Mouse (Mus musculus) kidney, adult 2 months (tissue): ENCODE results near the gene Cry2. TPM values are rescaled to one million over a fixed set of nuclear protein-coding genes. Genes with fewer than 3 reads are reported as not detected.
"Not testable (repeated sequence)": the region's sequence is repeated elsewhere in the genome, so short reads cannot be mapped to it uniquely, and the experiment has no call there.

Experiments
- DNase-seq: peaks from one replicate; pipeline ENCODE4 v3.0.0; 2021
- H3K27ac ChIP-seq: fragments of 200-500 bp; 2 replicates; pipeline ENCODE4 v1.5.1; 2012; ENCODE audit warnings: low read depth, low read length, control low read depth, inconsistent platforms; ENCODE audit not compliant: insufficient read depth
- H3K27me3 ChIP-seq: fragments of 200-500 bp; replicated peaks from 2 replicates; pipeline ENCODE4 v1.6.1; 2012; ENCODE audit warnings: mild to moderate bottlenecking, moderate library complexity, low read length, inconsistent platforms; ENCODE audit not compliant: control insufficient read depth, insufficient read depth
- H3K36me3 ChIP-seq: fragments of 200-500 bp; 2 replicates; pipeline ENCODE4 v1.6.1; 2012; ENCODE audit warnings: mild to moderate bottlenecking, moderate library complexity, low read length, inconsistent platforms; ENCODE audit not compliant: control insufficient read depth, insufficient read depth
- H3K4me1 ChIP-seq: fragments of 200-500 bp; 2 replicates; pipeline ENCODE4 v1.6.1; 2011; ENCODE audit warnings: low read length; ENCODE audit not compliant: control insufficient read depth, insufficient read depth
- H3K4me3 ChIP-seq: fragments of 200-500 bp; 2 replicates; pipeline ENCODE4 v1.5.1; 2011; ENCODE audit warnings: mild to moderate bottlenecking, low read depth, low read length, control low read depth; ENCODE audit not compliant: insufficient read depth
- CTCF ChIP-seq: fragments of 200-500 bp; conservative IDR thresholded peaks from 2 replicates; pipeline ENCODE4 v1.5.1; 2011; ENCODE audit warnings: low read depth, mild to moderate bottlenecking, control low read depth, low read length, moderate library complexity, mixed read lengths; ENCODE audit not compliant: insufficient read depth, insufficient read length
- POLR2A ChIP-seq: fragments of 200-500 bp; IDR thresholded peaks from one replicate; pipeline ENCODE4 v1.6.1; 2011; ENCODE audit warnings: low read depth, low read length, control low read depth
- WGBS: fragments of 180-500 bp; shearing (Covaris S2); methylation state at CpG from one replicate; pipeline ENCODE4 v1.1.7; 2018; 5-methylcytosine and 5-hydroxymethylcytosine counted together
- polyA plus RNA-seq: library from polyadenylated mRNA; depleted of rRNA; stranded (reverse); fragments of >200 nt; gene quantifications from 2 replicates; pipeline ENCODE4 v1.2.3, GENCODE M21; 2012

The Cry2 gene
- polyA plus RNA-seq, 1 experiment: 13.5 TPM

- WGBS: 12% methylated on average over 22 of the region's 22 CpGs
- Histone ChIP-seq H3K4me1 (peaks cover 17% of the 10 kb centered on the region; the same call in 1 of the 2 replicates), H3K27me3 (no peaks in the 10 kb centered on the region), H3K4me3 (peak overlapping the region; percentile 49), H3K27ac (no peak overlapping the region), H3K36me3 (no peaks in the 10 kb centered on the region)
- TF ChIP-seq POLR2A: no peak
- no peak for TF ChIP-seq CTCF
- DNase-seq: no peak
Measured at GRCm38 (mm10) chr2:92400682-92401081, 33.2 kb downstream of the Cry2 start.

GRCm38 (mm10) chr2:92399877-92400276 lies 34.0 kb downstream of the Cry2 start:
- H3K27me3 ChIP-seq, H3K36me3 ChIP-seq, H3K27ac ChIP-seq, H3K4me3 ChIP-seq, DNase-seq: not testable (repeated sequence)
- WGBS: 84% methylated on average over 4 of the region's 4 CpGs
- H3K4me1 ChIP-seq: peaks cover 17% of the 10 kb centered on the region; the same call in 1 of the 2 replicates

DNA sequence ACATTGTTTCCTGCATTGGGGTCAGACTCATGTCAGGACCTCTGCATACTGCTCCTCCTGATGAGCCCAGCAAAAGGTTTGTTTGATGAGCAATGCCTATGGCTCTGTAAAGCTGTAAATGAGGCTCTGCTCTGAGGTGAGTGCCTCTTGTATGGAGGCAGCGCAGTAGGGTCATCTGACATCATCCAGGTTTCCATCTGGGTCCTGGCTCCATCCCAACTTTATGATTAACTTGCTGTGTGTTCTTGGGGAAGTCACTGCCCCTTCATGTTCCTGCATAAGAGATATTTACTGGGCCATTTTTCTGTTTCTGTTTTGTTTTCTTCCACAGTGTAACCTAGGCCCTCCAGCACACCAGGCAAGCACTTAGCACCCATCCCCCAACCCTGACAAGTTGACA lies 36.4 kb downstream of the Cry2 start:
- no peak for DNase-seq
- TF ChIP-seq POLR2A (no peak), CTCF (no peak)
- WGBS: 82% methylated on average over 1 of the region's 1 CpGs
- no peaks in the 10 kb centered on the region for H3K36me3 ChIP-seq
- peaks cover 6% of the 10 kb centered on the region; the same call in 1 of the 2 replicates for H3K4me1 ChIP-seq
- H3K27ac ChIP-seq: no peak overlapping the region
- no peaks in the 10 kb centered on the region for H3K27me3 ChIP-seq
- no peak overlapping the region for H3K4me3 ChIP-seq

GRCm38 (mm10) chr2:92395535-92395934 lies 38.3 kb downstream of the Cry2 start:
- H3K4me1 ChIP-seq: no peaks in the 10 kb centered on the region
- WGBS: 90% methylated on average over 3 of the region's 3 CpGs

GRCm38 (mm10) chr2:92392318-92393264 lies 41.3 kb downstream of the Cry2 start:
- H3K27ac ChIP-seq: no peak overlapping the region
- WGBS: 18% methylated on average over 26 of the region's 26 CpGs
- H3K4me3 ChIP-seq: peak overlapping the region; percentile 34; the same call in 1 of the 2 replicates

More at GRCm38 (mm10) chr2:92395535-92395934, 38.3 kb downstream of the Cry2 start:
- TF ChIP-seq POLR2A: no peak
- no peak for DNase-seq
- Histone ChIP-seq H3K4me3 (no peak overlapping the region), H3K27me3 (no peaks in the 10 kb centered on the region), H3K27ac (no peak overlapping the region), H3K36me3 (no peaks in the 10 kb centered on the region)

DNA sequence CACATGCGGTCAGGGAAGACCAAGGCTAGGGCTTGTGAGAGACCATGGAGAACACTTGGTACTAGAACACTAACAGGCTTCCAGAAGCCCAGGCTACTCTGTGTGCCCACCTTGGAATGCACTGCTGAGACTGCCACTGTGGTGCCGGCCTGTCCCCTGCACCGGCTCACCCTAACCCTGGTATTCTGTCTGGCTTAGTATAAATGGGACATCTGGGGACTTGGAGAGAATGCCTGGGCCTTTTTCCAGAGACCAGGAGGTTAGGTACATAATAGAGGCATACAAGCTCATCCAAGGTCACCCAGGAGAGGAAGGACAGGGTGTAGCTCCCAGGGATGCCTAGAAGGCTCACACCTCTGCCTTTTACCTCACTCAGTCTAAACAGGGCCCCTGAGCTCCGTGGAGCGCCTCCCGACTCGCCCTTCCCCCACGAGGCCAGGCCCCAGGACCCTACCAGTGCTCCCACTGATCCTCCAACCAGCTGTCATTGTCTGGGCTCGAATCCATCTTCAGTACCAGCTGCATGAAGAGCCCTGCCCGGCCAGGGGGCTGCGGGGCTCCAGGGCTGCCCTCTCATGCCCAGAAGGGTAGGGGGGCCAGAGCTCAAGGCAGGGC lies 42.0 kb downstream of the Cry2 start:
- TF ChIP-seq CTCF (no peak), POLR2A (no peak)
- WGBS: 32% methylated on average over 11 of the region's 11 CpGs
- H3K4me1 ChIP-seq: no peaks in the 10 kb centered on the region; the same call in 1 of the 2 replicates
- H3K36me3 ChIP-seq: no peaks in the 10 kb centered on the region
- H3K27ac ChIP-seq: no peak overlapping the region
- H3K4me3 ChIP-seq: peak overlapping the region; percentile 34; the same call in 1 of the 2 replicates
- DNase-seq: no peak
- H3K27me3 ChIP-seq: no peaks in the 10 kb centered on the region

More at GRCm38 (mm10) chr2:92392318-92393264, 41.3 kb downstream of the Cry2 start:
- Histone ChIP-seq H3K4me1 (no peaks in the 10 kb centered on the region; the same call in 1 of the 2 replicates), H3K27me3 (no peaks in the 10 kb centered on the region), H3K36me3 (no peaks in the 10 kb centered on the region)
- no peak for TF ChIP-seq CTCF
- no peak for TF ChIP-seq POLR2A
- DNase-seq: no peak

DNA sequence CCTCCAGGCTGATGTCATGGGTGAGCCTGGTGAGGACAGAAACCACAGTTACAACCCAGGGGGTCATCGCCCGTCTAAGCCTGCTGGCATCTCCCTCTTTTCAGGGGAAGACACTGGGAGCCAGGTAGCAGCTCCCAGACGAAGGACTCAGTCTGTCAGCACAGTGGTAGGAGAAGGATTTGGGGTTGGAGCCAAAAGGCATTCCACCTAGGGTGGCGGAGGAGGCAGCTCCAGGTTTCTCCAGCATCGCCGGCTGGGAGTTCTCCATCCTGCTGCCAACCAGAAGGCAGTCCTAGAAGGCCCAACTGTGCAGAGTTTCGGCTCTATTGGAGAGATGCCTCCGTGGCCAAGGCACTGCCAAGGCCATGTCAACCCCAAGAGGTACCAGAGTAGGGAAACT lies 42.7 kb downstream of the Cry2 start:
- DNase-seq: no peak
- Histone ChIP-seq H3K36me3 (no peaks in the 10 kb centered on the region), H3K27me3 (no peaks in the 10 kb centered on the region), H3K4me1 (no peaks in the 10 kb centered on the region; the same call in 1 of the 2 replicates), H3K27ac (no peak overlapping the region), H3K4me3 (no peak overlapping the region)
- TF ChIP-seq CTCF (no peak), POLR2A (no peak)
- 85% methylated on average over 8 of the region's 8 CpGs for WGBS
